Mouse (Mus musculus) heart, embryonic 13.5 days (tissue): Measurements from ENCODE around the gene Gadd45gip1. TPM values are rescaled to one million over a fixed set of nuclear protein-coding genes. Genes with fewer than 3 reads are reported as not detected.

Source experiments
- ATAC-seq: fragments of 200-750 bp; cut with Nextera tagmentation; 2 replicates; pipeline ENCODE4 v1.8.0; 2017; ENCODE audit warnings: moderate TSS enrichment; ENCODE audit not compliant: insufficient number of reproducible peaks, low FRiP score, low TSS enrichment; ENCODE audit errors: extremely low read depth
- H3K27ac ChIP-seq: fragments of 300-500 bp; sonication (generic); replicated peaks from 2 replicates; pipeline ENCODE4 v1.5.1; 2015; ENCODE audit warnings: moderate library complexity, mild to moderate bottlenecking, inconsistent platforms
- H3K27me3 ChIP-seq: fragments of 300-500 bp; sonication (generic); replicated peaks from 2 replicates; pipeline ENCODE4 v1.6.1; 2015; ENCODE audit warnings: mild to moderate bottlenecking, inconsistent platforms
- H3K36me3 ChIP-seq: fragments of 300-500 bp; sonication (generic); 2 replicates; pipeline ENCODE4 v1.6.1; 2015; ENCODE audit warnings: mild to moderate bottlenecking, inconsistent platforms
- H3K4me1 ChIP-seq: fragments of 300-500 bp; sonication (generic); 2 replicates; pipeline ENCODE4 v1.6.1; 2015; ENCODE audit warnings: inconsistent platforms
- H3K4me2 ChIP-seq: fragments of 300-500 bp; sonication (generic); 2 replicates; pipeline ENCODE4 v1.6.1; 2015; ENCODE audit warnings: inconsistent platforms, mild to moderate bottlenecking, moderate library complexity
- H3K4me3 ChIP-seq: fragments of 300-500 bp; sonication (generic); 2 replicates; pipeline ENCODE4 v1.5.1; 2015; ENCODE audit warnings: moderate library complexity, mild to moderate bottlenecking, inconsistent platforms
- H3K9ac ChIP-seq: fragments of 300-500 bp; sonication (generic); 2 replicates; pipeline ENCODE4 v1.6.1; 2015; ENCODE audit warnings: inconsistent platforms, mild to moderate bottlenecking, moderate library complexity
- H3K9me3 ChIP-seq: fragments of 300-500 bp; sonication (generic); 2 replicates; pipeline ENCODE4 v1.6.1; 2016; ENCODE audit warnings: inconsistent platforms
- WGBS: fragments of 180-500 bp; shearing (Covaris S2); methylation state at CpG from one replicate; pipeline ENCODE4 v1.1.7; 2015; ENCODE audit warnings: mixed read lengths; 5-methylcytosine and 5-hydroxymethylcytosine counted together
- polyA plus RNA-seq: library from polyadenylated mRNA; unstranded; fragments of >200 nt; fragmentation: Nextera tagmentation; extraction: Ambion mirVana; gene quantifications from 2 replicates; pipeline ENCODE4 v1.2.1, GENCODE M21; 2015

Gene Gadd45gip1
- polyA plus RNA-seq, 1 experiment from 2014 or later: 50.2 TPM

DNA sequence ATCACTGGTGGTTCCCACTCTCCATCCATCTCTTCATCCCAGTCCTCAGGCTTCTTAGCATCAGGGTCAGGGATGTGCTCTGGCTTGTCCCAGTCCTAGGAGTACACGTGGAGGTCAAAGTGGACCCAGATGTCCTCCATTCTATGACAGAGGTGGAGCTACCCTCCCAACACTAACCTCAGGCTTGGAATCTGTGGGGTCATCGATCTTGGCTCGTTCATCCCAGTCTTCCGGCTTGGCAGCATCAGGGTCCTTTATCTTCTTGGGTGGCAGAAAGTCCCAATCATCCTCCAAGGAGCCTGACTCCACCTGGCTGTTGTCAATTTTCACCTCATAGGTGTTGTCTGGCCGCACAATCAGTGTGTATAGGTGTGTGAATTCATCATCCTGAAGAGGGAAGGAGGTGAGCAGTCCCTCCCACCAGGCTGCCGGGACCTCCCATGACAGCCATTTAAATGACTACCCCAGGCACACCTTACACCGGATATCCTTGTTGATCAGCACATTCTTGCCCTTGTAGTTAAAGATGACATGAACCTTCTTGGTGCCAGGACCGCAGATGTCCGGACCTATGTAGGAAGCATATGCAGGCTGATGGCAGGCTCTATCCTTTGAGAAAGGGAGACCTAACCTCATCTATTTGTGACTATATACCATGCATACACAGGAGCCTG is 13.2 kb downstream of the Gadd45gip1 start:
- WGBS: 78% methylated on average over 9 of the region's 9 CpGs
- Histone ChIP-seq H3K27ac (no peak overlapping the region), H3K9ac (peak overlapping the region; percentile 98), H3K4me2 (peak overlapping the region; percentile 92), H3K9me3 (no peaks in the 10 kb centered on the region), H3K4me1 (peaks cover 51% of the 10 kb centered on the region), H3K4me3 (peak overlapping the region; percentile 97), H3K27me3 (no peaks in the 10 kb centered on the region), H3K36me3 (peaks cover 48% of the 10 kb centered on the region)
- no peak for ATAC-seq

DNA sequence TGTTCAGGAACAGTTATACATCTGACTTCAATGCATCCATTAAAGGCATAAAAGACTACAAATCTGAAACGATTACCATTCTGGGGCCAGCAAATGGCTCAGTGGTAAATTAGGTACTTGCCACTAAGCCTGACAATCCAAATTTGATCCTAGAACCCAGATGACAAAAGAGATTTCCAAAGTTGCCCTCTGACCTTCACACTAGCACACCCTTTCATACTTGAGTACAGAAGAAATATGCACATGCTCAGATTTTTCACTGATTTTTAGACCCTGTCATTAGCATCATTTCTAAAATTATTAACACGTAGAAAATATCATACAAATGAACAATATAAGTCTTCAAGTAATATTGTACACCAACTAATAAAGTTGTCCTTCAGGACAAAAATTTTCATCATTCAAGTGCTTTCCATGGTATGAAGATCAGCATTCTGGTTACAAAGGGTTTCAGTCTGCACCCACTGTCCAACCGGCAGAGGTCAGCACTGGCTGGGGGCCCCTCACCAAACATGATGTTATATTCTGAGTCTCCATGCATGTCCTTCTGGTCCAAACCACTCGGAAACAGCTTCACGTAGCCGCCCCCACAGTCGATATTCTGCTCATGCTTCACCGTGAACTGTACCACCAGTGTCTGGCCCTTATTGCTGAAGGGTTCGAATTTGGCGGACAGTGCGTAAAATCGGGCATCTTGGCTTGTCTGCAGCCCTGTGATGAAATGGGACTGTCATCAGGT is 14.2 kb downstream of the Gadd45gip1 start:
- Histone ChIP-seq H3K4me2 (peak overlapping the region; percentile 92), H3K4me1 (peaks cover 48% of the 10 kb centered on the region), H3K4me3 (peak overlapping the region; percentile 97), H3K27ac (peak overlapping the region; percentile 84), H3K9me3 (no peaks in the 10 kb centered on the region), H3K36me3 (peaks cover 48% of the 10 kb centered on the region), H3K27me3 (no peaks in the 10 kb centered on the region), H3K9ac (peak overlapping the region; percentile 98)
- ATAC-seq: no peak
- WGBS: 11% methylated on average over 12 of the region's 12 CpGs

- no peaks in the 10 kb centered on the region for H3K27me3 ChIP-seq
- H3K4me3 ChIP-seq: peak overlapping the region; percentile 97
- ATAC-seq: peak; percentile 5; the same call in 1 of the 2 replicates
- peak overlapping the region; percentile 84 for H3K27ac ChIP-seq
- H3K9ac ChIP-seq: peak overlapping the region; percentile 98
- H3K4me1 ChIP-seq: peaks cover 48% of the 10 kb centered on the region
- H3K4me2 ChIP-seq: peak overlapping the region; percentile 92
- under 1% methylated on average over 30 of the region's 30 CpGs for WGBS
- no peaks in the 10 kb centered on the region for H3K9me3 ChIP-seq
- H3K36me3 ChIP-seq: peaks cover 46% of the 10 kb centered on the region
These were observed 14.9 kb downstream of the Gadd45gip1 start for GRCm38 (mm10) chr8:84846094-84846721.

- Histone ChIP-seq H3K4me1 (peaks cover 40% of the 10 kb centered on the region), H3K4me3 (peak within 1 kb of the TSS; percentile 97), H3K9ac (peak within 1 kb of the TSS; percentile 98), H3K27ac (peak within 1 kb of the TSS; percentile 92), H3K27me3 (no peaks in the 10 kb centered on the region), H3K9me3 (no peaks in the 10 kb centered on the region), H3K4me2 (peak within 1 kb of the TSS; percentile 92), H3K36me3 (peaks cover 39% of the 10 kb centered on the region)
- peak; percentile 100 for ATAC-seq
- WGBS: under 1% methylated on average over 55 of the region's 55 CpGs
These were observed 15.6 kb downstream of the Gadd45gip1 start, which contains the start of gene Calr for GRCm38 (mm10) chr8:84846722-84847572. Gene Calr (minus strand): TSS chr8:84846934.

GRCm38 (mm10) chr8:84847684-84848435 is 16.5 kb downstream of the Gadd45gip1 start:
- ATAC-seq: no peak
- H3K9me3 ChIP-seq: no peaks in the 10 kb centered on the region
- H3K27ac ChIP-seq: peak overlapping the region; percentile 92
- peaks cover 37% of the 10 kb centered on the region for H3K4me1 ChIP-seq
- H3K27me3 ChIP-seq: no peaks in the 10 kb centered on the region
- H3K36me3 ChIP-seq: peaks cover 30% of the 10 kb centered on the region
- H3K9ac ChIP-seq: peak overlapping the region; percentile 91
- 33% methylated on average over 6 of the region's 6 CpGs for WGBS
- peak overlapping the region; percentile 87 for H3K4me2 ChIP-seq
- peak overlapping the region; percentile 97 for H3K4me3 ChIP-seq

DNA sequence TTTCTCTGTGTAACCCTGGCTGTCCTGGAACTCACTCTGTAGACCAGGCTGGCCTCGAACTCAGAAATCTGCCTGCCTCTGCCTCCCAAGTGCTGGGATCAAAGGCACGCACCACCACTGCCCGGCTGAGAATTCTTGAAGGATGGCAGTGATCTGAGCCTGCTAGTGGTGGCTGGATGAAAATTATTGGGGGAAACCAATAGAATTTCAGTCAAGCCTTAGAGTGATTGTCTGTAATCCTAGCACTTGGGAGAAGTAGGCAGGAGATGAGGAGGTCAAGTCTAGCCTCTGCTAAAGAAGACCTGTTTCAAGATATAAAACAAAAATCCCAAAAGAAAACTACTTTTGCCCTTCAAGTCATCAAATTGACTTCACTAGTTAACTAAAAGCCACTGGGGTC is 25.1 kb downstream of the Gadd45gip1 start:
- Histone ChIP-seq H3K27ac (no peak overlapping the region), H3K4me3 (peak overlapping the region; percentile 94; the same call in 1 of the 2 replicates), H3K4me1 (peaks cover 13% of the 10 kb centered on the region), H3K4me2 (peak overlapping the region; percentile 77), H3K36me3 (peaks cover 20% of the 10 kb centered on the region), H3K27me3 (no peaks in the 10 kb centered on the region), H3K9me3 (no peaks in the 10 kb centered on the region), H3K9ac (no peak overlapping the region)
- ATAC-seq: no peak
- WGBS: 84% methylated on average over 3 of the region's 3 CpGs

GRCm38 (mm10) chr8:84856864-84857441 is 25.6 kb downstream of the Gadd45gip1 start, which contains the start of gene Farsa:
Gene Farsa (plus strand): TSS chr8:84856989.
- Histone ChIP-seq H3K4me2 (peak within 1 kb of the TSS; percentile 77), H3K36me3 (peaks cover 25% of the 10 kb centered on the region), H3K4me3 (peak within 1 kb of the TSS; percentile 94), H3K27me3 (no peaks in the 10 kb centered on the region), H3K4me1 (peaks cover 13% of the 10 kb centered on the region), H3K27ac (peak within 1 kb of the TSS; percentile 85), H3K9ac (peak within 1 kb of the TSS; percentile 97), H3K9me3 (no peaks in the 10 kb centered on the region)
- ATAC-seq: peak; percentile 75
- under 1% methylated on average over 39 of the region's 39 CpGs for WGBS

- H3K27me3 ChIP-seq: no peaks in the 10 kb centered on the region
- no peaks in the 10 kb centered on the region for H3K9me3 ChIP-seq
These were observed 40.3 kb downstream of the Gadd45gip1 start, which contains the start of gene Syce2 for GRCm38 (mm10) chr8:84871376-84872308. Gene Syce2 (plus strand): TSS chr8:84872111.

GRCm38 (mm10) chr8:84872309-84872965 is 41.1 kb downstream of the Gadd45gip1 start:
- WGBS: 3% methylated on average over 54 of the region's 54 CpGs
- Histone ChIP-seq H3K9ac (peak overlapping the region; percentile 80), H3K4me3 (peak overlapping the region; percentile 59), H3K27ac (no peak overlapping the region), H3K4me2 (peak overlapping the region; percentile 98), H3K36me3 (peaks cover 28% of the 10 kb centered on the region), H3K4me1 (peaks cover 16% of the 10 kb centered on the region), H3K9me3 (no peaks in the 10 kb centered on the region), H3K27me3 (no peaks in the 10 kb centered on the region)
- peak; percentile 38; the same call in 1 of the 2 replicates for ATAC-seq

More at GRCm38 (mm10) chr8:84871376-84872308, 40.3 kb downstream of the Gadd45gip1 start, which contains the start of gene Syce2:
- peak; percentile 72 for ATAC-seq
- Histone ChIP-seq H3K4me1 (peaks cover 16% of the 10 kb centered on the region), H3K27ac (no peak within 1 kb of the TSS), H3K4me2 (peak within 1 kb of the TSS; percentile 98), H3K9ac (peak within 1 kb of the TSS; percentile 80), H3K36me3 (peaks cover 36% of the 10 kb centered on the region), H3K4me3 (peak within 1 kb of the TSS; percentile 59)
- WGBS: 11% methylated on average over 44 of the region's 46 CpGs
